Mouse (Mus musculus) T-helper 1 cell (primary cell): ENCODE measurements around the gene Tnc.

Source experiments
- in situ Hi-C: fragments of 300-600 bp; cut with MboI, MseI; formaldehyde crosslinking; loops from one replicate; pipeline ENCODE4 v1.15.1; 2025; ENCODE audit warnings: high pct_unique_total_duplicates

Gene Tnc

GRCm38 (mm10) chr4:64025591-64025990 lies 21.2 kb downstream of the Tnc start:
- in situ Hi-C loops: no loop called here

GRCm38 (mm10) chr4:64024041-64024779 lies 22.6 kb downstream of the Tnc start:
- in situ Hi-C loops: no loop called here

- in situ Hi-C loops: no loop called here
These were observed 25.8 kb downstream of the Tnc start for GRCm38 (mm10) chr4:64020930-64021589.

- in situ Hi-C loops: no loop called here
These were observed 26.7 kb downstream of the Tnc start for GRCm38 (mm10) chr4:64020151-64020550.

- in situ Hi-C loops: no loop called here
These were observed 35.5 kb downstream of the Tnc start for GRCm38 (mm10) chr4:64011308-64011707.

DNA sequence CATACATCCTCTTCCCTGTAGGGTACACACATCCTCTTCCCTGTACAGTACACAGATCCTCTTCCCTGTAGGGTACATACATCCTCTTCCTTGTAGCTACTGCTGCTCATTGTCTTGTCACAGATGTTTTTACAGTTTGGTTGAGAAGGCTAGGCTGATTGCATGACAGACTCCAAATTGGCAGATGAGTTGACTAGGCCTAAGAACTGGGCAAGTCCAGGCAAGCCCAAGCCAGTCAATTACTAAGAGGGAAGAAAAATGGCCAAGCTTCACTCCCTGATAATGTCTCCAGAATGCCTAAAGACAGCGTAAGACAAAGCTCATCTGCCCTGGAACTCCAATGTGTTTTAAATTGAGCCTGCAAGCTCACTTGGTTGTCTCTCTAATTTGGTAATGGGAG lies 36.9 kb downstream of the Tnc start:
- in situ Hi-C loops: no loop called here

- in situ Hi-C loops: no loop called here
These were observed 41.6 kb downstream of the Tnc start for GRCm38 (mm10) chr4:64005198-64005597.

DNA sequence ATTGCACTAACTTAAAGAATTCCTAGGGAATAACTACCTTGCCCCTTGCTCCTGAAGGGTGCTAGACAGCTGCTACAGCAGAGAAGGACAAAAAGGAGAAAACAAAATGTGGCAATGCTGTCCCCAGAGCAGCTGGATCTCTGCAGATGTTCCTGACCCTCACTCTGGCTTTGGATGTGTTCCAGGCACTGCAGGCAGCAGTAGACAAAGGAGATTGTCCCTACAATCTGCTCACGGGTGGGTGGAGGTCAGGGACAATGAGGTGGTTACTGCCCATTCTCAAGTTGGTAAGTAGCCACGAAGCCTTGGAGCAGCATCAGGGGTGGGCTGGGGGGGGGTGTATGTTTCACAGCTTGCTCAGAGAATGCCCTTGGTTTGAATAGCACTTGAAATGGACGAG lies 43.1 kb downstream of the Tnc start:
- in situ Hi-C loops: no loop called here

GRCm38 (mm10) chr4:64002168-64002567 lies 44.6 kb downstream of the Tnc start:
- in situ Hi-C loops: no loop called here

DNA sequence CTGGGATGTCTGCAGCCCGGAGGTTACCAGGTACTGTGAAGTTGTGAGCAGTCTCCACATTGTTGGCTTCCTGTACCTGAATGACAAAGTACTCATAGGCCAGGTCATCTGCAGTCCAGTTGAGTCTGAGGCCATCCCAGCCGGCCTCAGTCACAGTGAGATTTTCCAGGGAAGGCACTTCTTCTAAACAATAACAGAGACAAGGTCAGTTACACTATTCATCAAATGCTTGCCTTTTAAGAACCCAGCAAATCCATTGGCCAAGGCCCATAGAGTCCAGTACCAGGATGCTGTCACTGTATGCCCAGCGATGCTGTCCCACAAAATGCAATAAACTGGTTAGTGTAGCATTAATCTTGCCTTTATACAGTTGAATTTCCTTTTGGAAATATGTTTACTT lies 46.0 kb downstream of the Tnc start:
- in situ Hi-C loops: no loop called here

DNA sequence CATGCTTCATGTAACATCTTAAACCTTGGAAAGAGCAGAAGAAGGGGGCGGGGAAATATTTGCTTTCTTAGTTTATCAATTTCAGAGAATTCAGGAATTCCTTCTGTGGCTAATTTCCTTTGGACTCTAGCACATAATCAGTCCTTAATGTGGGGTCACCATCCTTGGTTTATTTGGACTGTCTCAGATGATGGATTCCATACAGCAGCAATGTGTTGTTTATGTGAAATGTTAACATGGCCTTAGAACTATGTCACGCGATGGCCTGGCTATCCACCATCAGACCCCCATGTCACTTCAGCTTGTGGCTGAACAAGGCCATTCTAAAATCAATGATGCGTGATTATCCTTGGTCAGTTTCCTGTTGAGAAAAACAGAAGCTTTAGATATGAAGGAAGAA lies 46.5 kb downstream of the Tnc start:
- in situ Hi-C loops: no loop called here

DNA sequence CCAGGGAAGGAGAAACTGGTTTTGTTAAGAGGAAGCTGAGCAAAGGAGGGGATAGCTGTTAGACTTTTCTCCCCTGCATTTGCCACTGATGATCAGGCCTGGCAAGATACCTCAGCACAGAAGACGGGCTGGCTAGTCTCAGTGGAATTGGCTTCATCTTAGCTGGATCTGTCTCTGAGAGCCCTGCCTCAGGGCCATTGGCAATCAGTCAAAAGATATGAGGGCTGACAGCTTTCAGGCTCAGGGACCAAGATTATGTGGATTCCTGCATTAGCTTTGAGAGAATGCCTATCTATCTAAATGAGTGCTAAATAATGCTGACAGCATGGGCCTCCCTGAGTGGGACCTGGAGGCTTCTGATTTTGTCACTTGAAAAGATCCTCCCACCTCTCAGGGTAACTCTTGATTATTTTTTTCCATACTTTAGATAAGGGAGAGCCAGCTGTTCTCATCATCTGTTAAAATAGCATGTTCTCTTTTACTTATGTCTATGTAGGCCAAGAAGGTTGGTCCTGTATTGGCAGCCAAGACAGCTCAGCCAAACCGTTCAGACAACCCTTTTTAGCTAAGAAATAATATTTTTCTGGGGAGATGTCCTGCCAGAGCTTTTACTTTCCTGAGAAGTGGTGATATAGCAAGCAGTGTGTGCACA lies 53.2 kb downstream of the Tnc start:
- in situ Hi-C loops: no loop called here

DNA sequence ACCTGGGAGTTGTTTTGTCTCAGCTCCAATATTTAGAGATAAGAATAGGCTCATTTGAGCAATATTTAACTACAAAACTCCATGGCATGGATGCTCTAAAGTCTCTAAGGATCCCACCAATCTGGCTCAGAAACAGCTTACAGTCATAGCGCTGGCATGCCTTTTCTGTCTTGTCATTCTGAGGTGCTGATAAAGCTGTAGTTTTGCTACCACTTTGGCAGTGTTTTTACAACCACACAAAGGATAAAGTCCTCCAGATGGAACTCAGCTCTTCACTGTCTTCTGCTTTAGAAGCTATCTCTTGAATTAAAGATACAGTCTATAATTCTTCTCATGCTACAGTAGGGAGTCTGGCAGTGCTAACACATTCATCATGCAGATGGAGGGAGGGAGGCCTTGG lies 56.6 kb downstream of the Tnc start:
- in situ Hi-C loops: no loop called here

- in situ Hi-C loops: no loop called here
These were observed 58.7 kb downstream of the Tnc start for GRCm38 (mm10) chr4:63988090-63988489.

- in situ Hi-C loops: no loop called here
These were observed 60.2 kb downstream of the Tnc start for GRCm38 (mm10) chr4:63986576-63986975.

DNA sequence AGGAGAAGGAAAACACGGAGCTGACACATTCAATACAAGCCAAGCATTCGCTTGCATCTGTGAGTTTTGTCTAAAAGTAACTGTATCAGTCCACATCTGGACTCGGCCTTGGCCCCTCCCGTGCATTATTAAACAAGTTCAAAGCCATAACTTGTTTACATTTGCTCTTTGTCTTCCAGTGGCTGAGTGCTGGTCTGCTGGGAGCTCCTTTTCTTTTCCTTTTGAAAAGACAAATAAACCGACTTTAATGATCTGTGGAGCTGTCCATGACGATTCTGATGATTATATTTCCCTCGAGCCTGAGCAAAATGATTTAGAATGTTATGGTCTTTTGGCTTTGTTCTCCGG lies 63.7 kb downstream of the Tnc start:
- in situ Hi-C loops: no loop called here

GRCm38 (mm10) chr4:63982425-63983097 lies 64.3 kb downstream of the Tnc start:
- in situ Hi-C loops: no loop called here

DNA sequence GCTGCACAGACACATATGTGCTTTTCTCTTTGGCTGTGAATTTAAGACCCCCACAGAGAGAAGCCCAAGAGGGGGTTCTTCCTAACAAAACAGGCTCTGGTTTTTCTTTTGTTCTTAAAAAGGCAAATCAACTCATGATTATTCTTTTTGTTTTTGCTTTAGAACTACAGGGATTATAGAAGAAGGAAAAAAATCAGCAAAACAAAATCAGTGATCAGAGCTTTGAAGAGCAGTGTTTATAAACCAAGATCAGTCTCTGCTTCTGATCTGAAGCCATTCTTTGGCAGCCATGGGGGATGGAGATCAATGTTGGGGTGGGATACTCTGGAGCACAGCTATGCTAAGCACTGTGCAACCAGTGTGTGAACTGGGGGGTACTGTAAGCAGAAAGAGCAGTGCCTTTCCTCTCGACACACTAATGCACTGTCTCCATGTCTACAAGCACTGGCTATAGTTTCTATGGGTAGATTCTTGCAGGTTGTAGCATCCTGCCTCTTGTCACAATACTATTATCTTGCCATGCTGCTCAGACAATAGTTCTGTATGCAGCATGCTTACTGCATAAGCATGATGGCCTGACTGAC lies 66.5 kb downstream of the Tnc start:
- in situ Hi-C loops: no loop called here

GRCm38 (mm10) chr4:63979635-63980034 lies 67.2 kb downstream of the Tnc start:
- in situ Hi-C loops: no loop called here

DNA sequence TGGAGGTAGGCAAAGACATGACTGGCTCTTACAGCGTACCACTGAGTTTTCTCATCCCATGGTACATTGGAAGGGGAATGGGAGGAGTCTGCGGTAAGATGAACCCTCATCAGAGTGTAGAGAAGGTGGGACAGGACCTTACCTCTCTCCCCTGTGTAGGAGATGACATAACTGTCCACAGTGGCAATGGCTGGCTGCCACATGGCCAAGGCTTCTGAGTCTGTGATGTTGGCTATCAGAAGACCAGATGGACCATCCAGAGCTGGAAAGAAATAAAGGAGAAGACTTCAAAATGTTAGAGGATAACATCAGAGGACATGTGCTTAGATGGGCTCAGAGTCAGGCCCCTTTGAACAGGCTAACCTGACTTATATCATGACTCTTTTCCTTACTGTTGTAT lies 74.3 kb downstream of the Tnc start:
- in situ Hi-C loops: no loop called here

- in situ Hi-C loops: no loop called here
These were observed 75.1 kb downstream of the Tnc start for GRCm38 (mm10) chr4:63971762-63972161.

- in situ Hi-C loops: no loop called here
These were observed 75.9 kb downstream of the Tnc start for GRCm38 (mm10) chr4:63970925-63971324.
